Mouse (Mus musculus) midbrain, postnatal 0 days (tissue): Measurements from ENCODE around the gene Cdk20. TPM values are rescaled to one million over a fixed set of nuclear protein-coding genes. Genes with fewer than 3 reads are reported as not detected.

ENCODE experiments used
- ATAC-seq: fragments of 200-750 bp; cut with Nextera tagmentation; 2 replicates; pipeline ENCODE4 v1.8.0; 2017; ENCODE audit warnings: moderate number of reproducible peaks, mild to moderate bottlenecking, moderate TSS enrichment, moderate library complexity; ENCODE audit not compliant: low FRiP score
- DNase-seq: peaks from one replicate; pipeline ENCODE4 v3.0.0-alpha.2; 2015; ENCODE audit warnings: low spot score
- H3K27ac ChIP-seq: fragments of 300-500 bp; sonication (generic); 2 replicates; pipeline ENCODE4 v1.5.1; 2014; ENCODE audit warnings: low read depth, mild to moderate bottlenecking, low read length, mixed read lengths
- H3K27me3 ChIP-seq: fragments of 300-500 bp; sonication (generic); 2 replicates; pipeline ENCODE4 v1.6.1; 2014; ENCODE audit warnings: low read length, control low read depth, mixed read lengths; ENCODE audit not compliant: insufficient read depth
- H3K36me3 ChIP-seq: fragments of 300-500 bp; sonication (generic); 2 replicates; pipeline ENCODE4 v1.6.1; 2014; ENCODE audit warnings: low read length, control low read depth, mixed read lengths; ENCODE audit not compliant: insufficient read depth
- H3K4me1 ChIP-seq: fragments of 300-500 bp; sonication (generic); 2 replicates; pipeline ENCODE4 v1.6.1; 2014; ENCODE audit warnings: mild to moderate bottlenecking, control low read depth, antibody characterized with exemption, low read length, mixed read lengths; ENCODE audit not compliant: insufficient read depth
- H3K4me2 ChIP-seq: fragments of 300-500 bp; sonication (generic); 2 replicates; pipeline ENCODE4 v1.6.1; 2014; ENCODE audit warnings: low read depth, mild to moderate bottlenecking, low read length, mixed read lengths; ENCODE audit not compliant: poor library complexity, severe bottlenecking
- H3K4me3 ChIP-seq: fragments of 300-500 bp; sonication (generic); 2 replicates; pipeline ENCODE4 v1.5.1; 2014; ENCODE audit warnings: low read depth, mild to moderate bottlenecking, low read length, moderate library complexity
- H3K9ac ChIP-seq: fragments of 300-500 bp; sonication (generic); replicated peaks from 2 replicates; pipeline ENCODE4 v1.6.1; 2014; ENCODE audit warnings: mild to moderate bottlenecking, low read length, moderate library complexity, mixed read lengths; ENCODE audit not compliant: poor library complexity, severe bottlenecking
- H3K9me3 ChIP-seq: fragments of 300-500 bp; sonication (generic); 2 replicates; pipeline ENCODE4 v1.6.1; 2016; ENCODE audit warnings: low read length, control low read depth
- CTCF ChIP-seq: IDR thresholded peaks from 2 replicates; pipeline ENCODE4 v1.5.1; 2016; ENCODE audit warnings: antibody characterized with exemption, mild to moderate bottlenecking
- WGBS: fragments of 180-500 bp; shearing (Covaris S2); extraction: QIAGEN DNeasy Blood & Tissue Kit; methylation state at CpG from one replicate; pipeline ENCODE4 v1.1.7; 2014; 5-methylcytosine and 5-hydroxymethylcytosine counted together
- polyA plus RNA-seq: library from polyadenylated mRNA; unstranded; fragments of >200 nt; fragmentation: Nextera tagmentation; extraction: Ambion mirVana; gene quantifications from 2 replicates; pipeline ENCODE4 v1.2.1, GENCODE M21; 2015
- total RNA-seq: library from RNA; depleted of rRNA; stranded (reverse); fragments of >200 nt; gene quantifications from 2 replicates; pipeline ENCODE4 v1.2.3, GENCODE M21; 2014; rRNA removed

Gene Cdk20
- total and polyA plus RNA-seq, 2 experiments from 2014 or later = 25.5 to 30.0 TPM

DNA sequence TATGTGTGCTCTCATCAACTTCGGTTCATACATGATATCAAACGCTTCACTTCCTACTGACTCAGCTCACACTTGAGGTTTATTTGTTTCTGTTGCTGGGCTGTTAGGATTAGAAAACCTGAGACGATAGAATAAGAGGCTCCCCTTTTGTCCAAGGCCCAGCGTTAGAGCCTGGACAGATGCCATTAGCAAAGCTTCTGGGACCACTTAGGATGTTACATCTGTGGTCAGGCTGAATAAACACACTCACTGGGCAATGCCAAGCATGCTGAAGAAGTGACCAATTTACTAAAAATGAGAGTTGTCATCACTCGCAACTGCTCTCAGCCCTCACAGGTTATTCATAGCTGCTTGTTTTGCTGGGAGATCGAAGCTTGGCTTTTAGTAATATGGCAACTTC, 57.8 kb downstream of the Cdk20 start:
- no peak for TF ChIP-seq CTCF
- WGBS = 75% methylated on average over 6 of the region's 6 CpGs
- Histone ChIP-seq H3K9ac (no peak overlapping the region), H3K4me3 (no peak overlapping the region), H3K36me3 (no peaks in the 10 kb centered on the region), H3K4me2 (no peak overlapping the region), H3K9me3 (no peaks in the 10 kb centered on the region), H3K27ac (no peak overlapping the region), H3K4me1 (no peaks in the 10 kb centered on the region), H3K27me3 (no peaks in the 10 kb centered on the region)
- DNase-seq (no peak), ATAC-seq (no peak)

Other genes starting within 250 kb of the Cdk20 start
- gene Cdc14b, start 157.0 kb upstream of the Cdk20 start, total RNA-seq = 4.2 and 4.6 TPM in 2 replicates
- gene Cdc14b, start 157.0 kb upstream of the Cdk20 start, polyA plus RNA-seq = 0.72 and 1.2 TPM in 2 replicates
- gene Aaed1, start 119.6 kb upstream of the Cdk20 start, total RNA-seq = 12.3 and 12.6 TPM in 2 replicates
- 12.0 and 13.5 TPM in 2 replicates for gene Aaed1, start 119.6 kb upstream of the Cdk20 start, polyA plus RNA-seq
- 185 and 214 TPM in 2 replicates for gene Ctsl, start 61.4 kb upstream of the Cdk20 start, total RNA-seq
- gene Ctsl, start 61.4 kb upstream of the Cdk20 start, polyA plus RNA-seq = 174 and 196 TPM in 2 replicates
- gene Fam240b, start 65.5 kb downstream of the Cdk20 start, total RNA-seq = not detected in 2 replicates
- gene Fam240b, start 65.5 kb downstream of the Cdk20 start, polyA plus RNA-seq = not detected in 2 replicates